Mouse (Mus musculus) stomach, postnatal 0 days (tissue): ENCODE measurements around the gene Arl5a.

Experiments used
- CTCF ChIP-seq: IDR thresholded peaks from 2 replicates; pipeline ENCODE4 v1.5.1; 2016; ENCODE audit warnings: antibody characterized with exemption, low read depth, mild to moderate bottlenecking, moderate library complexity
- EP300 ChIP-seq: optimal IDR thresholded peaks from 2 replicates; pipeline ENCODE3; 2016; ENCODE audit warnings: antibody characterized with exemption

DNA sequence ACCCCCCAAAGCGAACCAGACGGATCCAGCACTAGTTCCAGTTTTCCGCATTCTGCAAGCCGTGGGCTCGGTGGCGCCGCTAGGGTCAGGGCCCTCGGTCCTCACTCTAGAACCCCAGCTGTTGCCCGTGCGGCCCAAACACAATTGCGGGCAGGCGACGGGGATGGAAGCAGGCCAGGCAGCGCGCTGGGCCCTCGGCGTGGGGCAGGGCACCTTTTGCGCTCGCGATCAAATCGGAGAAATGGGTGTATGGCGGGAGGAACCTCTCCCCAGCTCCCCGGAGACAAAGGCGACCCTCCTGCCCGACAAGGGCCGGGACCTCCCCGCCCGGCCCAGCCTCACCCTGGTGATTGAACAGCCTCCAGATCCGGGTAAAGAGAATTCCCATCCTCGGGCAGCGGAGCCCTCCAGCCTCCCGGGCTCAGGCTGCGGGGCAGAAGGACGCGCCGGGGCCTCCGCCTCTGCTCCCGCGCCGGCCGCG, 413 bp downstream of the Arl5a start:
- no peak for TF ChIP-seq CTCF
- TF ChIP-seq EP300: no peak
